Mouse (Mus musculus) left cerebral cortex, postnatal 36 days (tissue): ENCODE results near the gene Glul. TPM values are rescaled to one million over a fixed set of nuclear protein-coding genes. Genes with fewer than 3 reads are reported as not detected.

ENCODE experiments used
- DNase-seq, 2 experiments: peaks; one replicate each; pipeline ENCODE4 v3.0.0; 2021 to 2022; ENCODE audit warnings: low spot score in 2 of 2, mixed read lengths in 1 of 2
- intact Hi-C: fragments of 180-260 bp; cut with DNase I; formaldehyde crosslinking; loops from one replicate; pipeline ENCODE4 v1.15.1; 2025
- microRNA-seq: library from miRNA; unstranded; fragments of <30 nt; microRNA quantifications from one replicate; pipeline ENCODE4 v1.2.0, GENCODE M21; 2022
- total RNA-seq, 2 experiments: library from RNA; stranded (reverse); gene quantifications; 2 replicates each; pipeline ENCODE4 v1.2.3; 2021

Gene Glul
- total RNA-seq, 2 experiments from 2014 or later, result 1,847 to 2,050 TPM

DNA sequence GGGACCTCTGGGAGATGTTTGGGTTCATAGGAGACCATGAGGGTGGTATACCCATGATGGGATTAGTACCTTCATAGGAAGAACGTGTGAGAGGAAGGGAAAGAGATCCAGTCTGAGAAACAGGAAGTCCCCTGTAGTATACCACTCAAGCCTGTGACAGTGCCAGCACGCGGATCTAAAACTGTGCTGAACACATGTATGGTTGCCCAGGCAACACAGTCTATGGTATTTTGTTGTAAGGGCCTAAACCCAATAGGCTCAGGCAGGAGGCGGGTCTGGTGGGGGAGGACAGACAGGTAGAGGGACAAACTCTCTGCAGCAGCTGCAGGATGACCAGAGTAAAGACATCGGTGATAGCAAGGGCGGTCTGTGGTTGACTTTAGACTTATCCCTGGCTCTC lies 54.1 kb downstream of the Glul start:
- intact Hi-C loops, result no loop called here
- DNase-seq, result peak in 1 of 2 experiments; percentile 28

DNA sequence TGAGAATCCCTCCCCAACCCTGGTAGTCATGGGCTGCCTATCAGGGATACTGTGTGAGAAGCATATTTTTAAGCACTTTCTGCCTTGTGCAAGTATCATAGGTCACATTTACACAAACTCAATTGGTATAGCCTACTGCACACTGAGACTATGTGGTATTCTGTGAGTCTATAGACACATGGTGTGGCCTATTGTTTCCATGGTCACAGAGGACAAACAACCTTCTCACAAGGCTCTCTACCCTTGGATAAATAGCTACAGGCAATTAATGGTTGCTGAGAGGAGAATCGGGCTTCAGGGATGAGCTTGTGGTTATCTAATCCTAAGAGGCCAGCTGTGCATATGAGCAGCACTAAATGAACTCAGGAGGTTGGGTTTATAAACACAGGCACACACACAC lies 58.1 kb downstream of the Glul start:
- intact Hi-C loops, result no loop called here

More for the DNA sequence above, 58.1 kb downstream of the Glul start:
- no peak for DNase-seq

Small RNA genes lying within 50 kb of the gene (microRNA-seq; reads per million reads assigned to microRNA genes)
- 20.8 reads per million, percentile 38 among the genes with 10 or more reads in this experiment for gene Mir8114

Other genes starting within 250 kb of the Glul start
- 10 to 100 TPM; 61.6 to 65.5 TPM for gene Rgs8, start 246.9 kb upstream of the Glul start, total RNA-seq
- 1 to 10 TPM; 8.4 to 9.5 TPM for gene Rgs16, start 159.6 kb upstream of the Glul start, total RNA-seq
- gene Rnasel, start 150.5 kb upstream of the Glul start, total RNA-seq, result 10 to 100 TPM; 10.1 to 10.6 TPM
- 1 to 10 TPM; 1.3 to 2.3 TPM for gene Rgsl1, start 55.8 kb upstream of the Glul start, total RNA-seq
- not detected for gene Teddm1b, start 25.6 kb upstream of the Glul start, total RNA-seq
- gene Teddm1a, start 8.2 kb upstream of the Glul start, total RNA-seq, result not detected
- gene Teddm2, start 284 bp downstream of the Glul start, total RNA-seq, result 1 to 10 TPM; 3.6 to 3.9 TPM